Mouse (Mus musculus): Measurements from ENCODE around the gene Cited4.

The Cited4 gene

GRCm38 (mm10) chr4:120666358-120667024, at the start of gene Cited4:
Gene Cited4 (plus strand): TSS chr4:120666572.
- peak; percentile 99 for DNase-seq

- no peak for DNase-seq
Observed at GRCm38 (mm10) chr4:120627728-120628127, 38.6 kb upstream of the Cited4 start.

GRCm38 (mm10) chr4:120630218-120630931, 36.0 kb upstream of the Cited4 start:
- no peak for DNase-seq

- no peak for DNase-seq
Observed at GRCm38 (mm10) chr4:120631828-120632227, 34.5 kb upstream of the Cited4 start.

GRCm38 (mm10) chr4:120635351-120635750, 31.0 kb upstream of the Cited4 start:
- no peak for DNase-seq

- no peak for DNase-seq
Observed at GRCm38 (mm10) chr4:120641946-120642345, 24.4 kb upstream of the Cited4 start.

- DNase-seq = no peak
Observed at GRCm38 (mm10) chr4:120643899-120644298, 22.5 kb upstream of the Cited4 start.

GRCm38 (mm10) chr4:120649369-120650207, 16.8 kb upstream of the Cited4 start:
- no peak for DNase-seq

GRCm38 (mm10) chr4:120650208-120650592, 16.2 kb upstream of the Cited4 start:
- no peak for DNase-seq

GRCm38 (mm10) chr4:120655898-120656297, 10.5 kb upstream of the Cited4 start:
- DNase-seq = no peak

- DNase-seq = no peak
Observed at GRCm38 (mm10) chr4:120660485-120660884, 5.9 kb upstream of the Cited4 start.

- DNase-seq = no peak
Observed at GRCm38 (mm10) chr4:120664601-120665000, 1.8 kb upstream of the Cited4 start.

- DNase-seq = no peak
Observed at GRCm38 (mm10) chr4:120665144-120665700, 1.1 kb upstream of the Cited4 start.

- DNase-seq = no peak
Observed at GRCm38 (mm10) chr4:120665782-120666181, 590 bp upstream of the Cited4 start.

- DNase-seq = peak; percentile 94
Observed at GRCm38 (mm10) chr4:120667045-120667501, 701 bp downstream of the Cited4 start.

- no peak for DNase-seq
Observed at GRCm38 (mm10) chr4:120667555-120667954, 1.2 kb downstream of the Cited4 start.

- no peak for DNase-seq
Observed at GRCm38 (mm10) chr4:120668551-120668950, 2.2 kb downstream of the Cited4 start.

GRCm38 (mm10) chr4:120669585-120669984, 3.2 kb downstream of the Cited4 start:
- no peak for DNase-seq

- DNase-seq = no peak
Observed at GRCm38 (mm10) chr4:120671046-120671445, 4.7 kb downstream of the Cited4 start.

- no peak for DNase-seq
Observed at GRCm38 (mm10) chr4:120673606-120674005, 7.2 kb downstream of the Cited4 start.

- no peak for DNase-seq
Observed at GRCm38 (mm10) chr4:120674775-120675451, 8.5 kb downstream of the Cited4 start.

GRCm38 (mm10) chr4:120675640-120676039, 9.3 kb downstream of the Cited4 start:
- no peak for DNase-seq

GRCm38 (mm10) chr4:120680953-120681352, 14.6 kb downstream of the Cited4 start:
- no peak for DNase-seq
